ENCODE assay signal across 11 mouse cellular contexts in genomic region chr7:45928626-45929295, GRCm38 (mm10). TPM values are rescaled to one million over a fixed set of nuclear protein-coding genes. Genes with fewer than 3 reads are reported as not detected.
DNase-seq lines count a peak whose midpoint lies in the region; ATAC-seq and TF ChIP-seq lines count a peak whose summit lies in the region.
"Had no signal": no experiment of that assay in that cellular context is flagged by ENCODE, and none has a peak within 500 bp of the region (broad histone marks: within the 10 kb centered on the region; RNA-seq: fewer than 3 reads in every experiment).

No protein-coding gene starts in this region.

- no peak for DNase-seq in heart, embryonic 10.5 days (ENCODE audit: low spot score)
- no peak for DNase-seq in heart, adult 11 months
- DNase-seq in lung, postnatal 36 days = no peak
- no peak for DNase-seq in embryo, embryonic 10.5 days (ENCODE audit: low spot score)
- DNase-seq: heart, adult 18-20 months; kidney, adult 2 months had no signal

- H3K4me1 ChIP-seq in heart, embryonic 10.5 days = peaks cover 10% of the 10 kb centered on the region
- peaks cover 33% of the 10 kb centered on the region for H3K4me1 ChIP-seq in E14TG2a.4 (replicated peaks; ENCODE audit: low read depth, low read length)
- 0 out of 2 replicates have a peak, but pooled peaks cover 3% of the 10 kb centered on the region for H3K4me1 ChIP-seq in forebrain, embryonic 12.5 days
- peaks cover 11% of the 10 kb centered on the region for H3K4me1 ChIP-seq in limb, embryonic 15.5 days

- H3K27me3 ChIP-seq in heart, embryonic 10.5 days (ENCODE audit: insufficient read depth, poor library complexity, severe bottlenecking) = peaks cover 26% of the 10 kb centered on the region
- H3K27me3 ChIP-seq in E14TG2a.4 (ENCODE audit: insufficient read depth, low read length) = no peaks in the 10 kb centered on the region
- H3K27me3 ChIP-seq in forebrain, embryonic 12.5 days = peaks cover 18% of the 10 kb centered on the region
- H3K27me3 ChIP-seq in limb, embryonic 15.5 days = peaks cover 19% of the 10 kb centered on the region

- H3K27ac ChIP-seq in heart, embryonic 10.5 days = no peak overlapping the region
- H3K27ac ChIP-seq in forebrain, embryonic 12.5 days = no peak overlapping the region
- no peak overlapping the region for H3K27ac ChIP-seq in limb, embryonic 15.5 days
- H3K27ac ChIP-seq: macrophage had no signal

- no peak for ATAC-seq in forebrain, embryonic 12.5 days (ENCODE audit: low FRiP score)
- ATAC-seq in limb, embryonic 15.5 days (ENCODE audit: insufficient number of reproducible peaks, low FRiP score, low TSS enrichment, low read depth) = no peak
- ATAC-seq in megakaryocyte-erythroid progenitor cell, adult 5-6 weeks (replicated peaks; ENCODE audit: low FRiP score, low TSS enrichment, poor library complexity, severe bottlenecking) = no peak

- no peaks in the 10 kb centered on the region for H3K9me3 ChIP-seq in heart, embryonic 10.5 days
- H3K9me3 ChIP-seq in E14TG2a.4 (ENCODE audit: low read length) = no peaks in the 10 kb centered on the region; the same call in 1 of the 2 replicates
- no peaks in the 10 kb centered on the region for H3K9me3 ChIP-seq in forebrain, embryonic 12.5 days
- H3K9me3 ChIP-seq in limb, embryonic 15.5 days = no peaks in the 10 kb centered on the region

- no peak for TF ChIP-seq CTCF in E14TG2a.4 (conservative IDR thresholded peaks at IDR 0.05; ENCODE audit: low read length)

- peaks cover 16% of the 10 kb centered on the region; the same call in 1 of the 2 replicates for H3K36me3 ChIP-seq in heart, embryonic 10.5 days
- H3K36me3 ChIP-seq in E14TG2a.4 (ENCODE audit: insufficient read depth, low read length) = peaks cover 7% of the 10 kb centered on the region; the same call in 1 of the 2 replicates
- H3K36me3 ChIP-seq in forebrain, embryonic 12.5 days (replicated peaks) = no peaks in the 10 kb centered on the region
- H3K36me3 ChIP-seq in limb, embryonic 15.5 days = no peaks in the 10 kb centered on the region

- H3K4me3 ChIP-seq in heart, embryonic 10.5 days = peak overlapping the region; percentile 15; the same call in 1 of the 2 replicates
- peak overlapping the region; percentile 75 for H3K4me3 ChIP-seq in E14TG2a.4 (replicated peaks; ENCODE audit: low read length)
- peak overlapping the region; percentile 7; the same call in 1 of the 2 replicates for H3K4me3 ChIP-seq in forebrain, embryonic 12.5 days (replicated peaks)
- H3K4me3 ChIP-seq in limb, embryonic 15.5 days = no peak overlapping the region

- 0 out of 2 replicates have a peak overlapping the region, but pooled peaks have one; percentile 29 for H3K9ac ChIP-seq in forebrain, embryonic 12.5 days
- no peak overlapping the region for H3K9ac ChIP-seq in limb, embryonic 15.5 days

- H3K4me2 ChIP-seq in forebrain, embryonic 12.5 days = peak overlapping the region; percentile 35
- 0 out of 2 replicates have a peak overlapping the region, but pooled peaks have one; percentile 8 for H3K4me2 ChIP-seq in limb, embryonic 15.5 days

- WGBS in heart, embryonic 10.5 days = 14% methylated on average over 19 of the region's 23 CpGs
- 11% methylated on average over 16 of the region's 23 CpGs for WGBS in forebrain, embryonic 12.5 days
- 11% methylated on average over 19 of the region's 23 CpGs for WGBS in limb, embryonic 15.5 days

RNA-seq across cellular contexts. Expression of gene Ccdc114, which starts 4.9 kb away (rescaled TPM):
- polyA plus RNA-seq in heart, embryonic 10.5 days (2016; fragmentation: Nextera tagmentation; extraction: Ambion mirVana) = 3.2 and 3.3 TPM in 2 replicates
- 2.7 and 4.7 TPM in 2 replicates for polyA plus RNA-seq in forebrain, embryonic 12.5 days (2016; fragmentation: Nextera tagmentation; extraction: Ambion mirVana)
- polyA plus RNA-seq in limb, embryonic 15.5 days (2015; fragmentation: Nextera tagmentation; extraction: Ambion mirVana) = 3.5 and 3.6 TPM in 2 replicates
- total RNA-seq in megakaryocyte-erythroid progenitor cell, adult 5-6 weeks (2014; fragmentation: Nextera tagmentation) = 2.3 and 5.3 TPM in 2 replicates
- 4.1 and 4.6 TPM in 2 replicates for total RNA-seq in megakaryocyte-erythroid progenitor cell, adult 5-6 weeks (2017)

RNA-seq across cellular contexts. Expression of gene Emp3, which starts 7.6 kb away (rescaled TPM):
- polyA plus RNA-seq in heart, embryonic 10.5 days (2016; fragmentation: Nextera tagmentation; extraction: Ambion mirVana) = 45.0 and 46.1 TPM in 2 replicates
- 19.9 and 20.5 TPM in 2 replicates for polyA plus RNA-seq in forebrain, embryonic 12.5 days (2016; fragmentation: Nextera tagmentation; extraction: Ambion mirVana)
- polyA plus RNA-seq in limb, embryonic 15.5 days (2015; fragmentation: Nextera tagmentation; extraction: Ambion mirVana) = 328 and 364 TPM in 2 replicates
- total RNA-seq in megakaryocyte-erythroid progenitor cell, adult 5-6 weeks (2014; fragmentation: Nextera tagmentation) = 167 and 180 TPM in 2 replicates
- total RNA-seq in megakaryocyte-erythroid progenitor cell, adult 5-6 weeks (2017) = 109 and 112 TPM in 2 replicates

RNA-seq across cellular contexts. Expression of gene Tmem143, which starts 32.0 kb away (rescaled TPM):
- polyA plus RNA-seq in heart, embryonic 10.5 days (2016; fragmentation: Nextera tagmentation; extraction: Ambion mirVana) = 5.8 and 6.5 TPM in 2 replicates
- polyA plus RNA-seq in forebrain, embryonic 12.5 days (2016; fragmentation: Nextera tagmentation; extraction: Ambion mirVana) = 3.3 and 3.9 TPM in 2 replicates
- 4.4 and 5.5 TPM in 2 replicates for polyA plus RNA-seq in limb, embryonic 15.5 days (2015; fragmentation: Nextera tagmentation; extraction: Ambion mirVana)
- total RNA-seq in megakaryocyte-erythroid progenitor cell, adult 5-6 weeks (2014; fragmentation: Nextera tagmentation) = 9.1 and 10.3 TPM in 2 replicates
- 7.3 and 11.3 TPM in 2 replicates for total RNA-seq in megakaryocyte-erythroid progenitor cell, adult 5-6 weeks (2017)

RNA-seq across cellular contexts. Expression of gene Syngr4, which starts 32.2 kb away (rescaled TPM):
- polyA plus RNA-seq in heart, embryonic 10.5 days (2016; fragmentation: Nextera tagmentation; extraction: Ambion mirVana) = 0.99 and 1.5 TPM in 2 replicates
- polyA plus RNA-seq in forebrain, embryonic 12.5 days (2016; fragmentation: Nextera tagmentation; extraction: Ambion mirVana) = 0.63 and 0.88 TPM in 2 replicates
- polyA plus RNA-seq in limb, embryonic 15.5 days (2015; fragmentation: Nextera tagmentation; extraction: Ambion mirVana) = 0.49 and 0.86 TPM in 2 replicates
- total RNA-seq in megakaryocyte-erythroid progenitor cell, adult 5-6 weeks (2014; fragmentation: Nextera tagmentation) = not detected in 2 replicates
- total RNA-seq in megakaryocyte-erythroid progenitor cell, adult 5-6 weeks (2017) = not detected in 2 replicates
- total RNA-seq: heart, adult 18-20 months had no signal
- polyA plus RNA-seq: macrophage had no signal

RNA-seq across cellular contexts. Expression of gene Grin2d, which starts 50.6 kb away (rescaled TPM):
- polyA plus RNA-seq in heart, embryonic 10.5 days (2016; fragmentation: Nextera tagmentation; extraction: Ambion mirVana) = 0.10 and 0.18 TPM in 2 replicates
- 0.33 and 0.47 TPM in 2 replicates for polyA plus RNA-seq in forebrain, embryonic 12.5 days (2016; fragmentation: Nextera tagmentation; extraction: Ambion mirVana)
- 0.48 and 0.68 TPM in 2 replicates for polyA plus RNA-seq in limb, embryonic 15.5 days (2015; fragmentation: Nextera tagmentation; extraction: Ambion mirVana)
- total RNA-seq in megakaryocyte-erythroid progenitor cell, adult 5-6 weeks (2014; fragmentation: Nextera tagmentation) = 0.92 TPM in 1 of 2 replicates, not detected in the other
- total RNA-seq in megakaryocyte-erythroid progenitor cell, adult 5-6 weeks (2017) = 0.23 TPM in 1 of 2 replicates, not detected in the other
- polyA plus RNA-seq: macrophage had no signal
